Mouse (Mus musculus): ENCODE measurements around the gene BC080695. TPM values are rescaled to one million over a fixed set of nuclear protein-coding genes. Genes with fewer than 3 reads are reported as not detected.
"Not testable (repeated sequence)": the region's sequence is repeated elsewhere in the genome, so short reads cannot be mapped to it uniquely, and the experiment has no call there.

BC080695 gene
- polyA plus RNA-seq (2015; fragmentation: Nextera tagmentation; extraction: Ambion mirVana): not detected in 2 replicates

- not testable (repeated sequence) for H3K4me2 ChIP-seq (ENCODE audit: low read depth, low read length); H3K4me3 ChIP-seq (replicated peaks; ENCODE audit: low read length); H3K27ac ChIP-seq (ENCODE audit: low read length); H3K4me1 ChIP-seq (ENCODE audit: control insufficient read depth, insufficient read depth, low read length); ATAC-seq (ENCODE audit: insufficient read depth, low FRiP score); H3K9me3 ChIP-seq (replicated peaks; ENCODE audit: control insufficient read depth, low read length); H3K9ac ChIP-seq (ENCODE audit: low read length); H3K36me3 ChIP-seq (ENCODE audit: control insufficient read depth, insufficient read depth, low read length); H3K27me3 ChIP-seq (ENCODE audit: control insufficient read depth, insufficient read depth, low read length)
- no CpG with 5 or more reads among the region's 3 CpGs for WGBS
These were observed at the start of gene BC080695, which contains the start of gene Gm13057 for GRCm38 (mm10) chr4:143551400-143551799. TSS of gene BC080695 (plus strand) at chr4:143551700. TSS of gene Gm13057 (plus strand) at chr4:143551709.

- 83% methylated on average over 3 of the region's 3 CpGs for WGBS
- no peak within 1 kb of the TSS for H3K9ac ChIP-seq (ENCODE audit: low read length)
- no peak for ATAC-seq (ENCODE audit: insufficient read depth, low FRiP score)
These were observed 40.5 kb upstream of the BC080695 start, which contains the start of gene Gm13043 for GRCm38 (mm10) chr4:143511043-143511442. TSS of gene Gm13043 (plus strand) at chr4:143511343.

GRCm38 (mm10) chr4:143535654-143536053, 15.8 kb upstream of the BC080695 start, which contains the start of gene Gm13040:
TSS of gene Gm13040 (plus strand) at chr4:143535954.
- not testable (repeated sequence) for H3K4me1 ChIP-seq (ENCODE audit: control insufficient read depth, insufficient read depth, low read length); H3K4me2 ChIP-seq (ENCODE audit: low read depth, low read length); H3K27ac ChIP-seq (ENCODE audit: low read length); H3K27me3 ChIP-seq (ENCODE audit: control insufficient read depth, insufficient read depth, low read length); H3K9me3 ChIP-seq (replicated peaks; ENCODE audit: control insufficient read depth, low read length); ATAC-seq (ENCODE audit: insufficient read depth, low FRiP score); H3K9ac ChIP-seq (ENCODE audit: low read length); H3K4me3 ChIP-seq (replicated peaks; ENCODE audit: low read length); H3K36me3 ChIP-seq (ENCODE audit: control insufficient read depth, insufficient read depth, low read length)
- no CpG with 5 or more reads among the region's 3 CpGs for WGBS

More at GRCm38 (mm10) chr4:143511043-143511442, 40.5 kb upstream of the BC080695 start, which contains the start of gene Gm13043:
- H3K27ac ChIP-seq (ENCODE audit: low read length): no peak within 1 kb of the TSS
- no peaks in the 10 kb centered on the region for H3K27me3 ChIP-seq (ENCODE audit: control insufficient read depth, insufficient read depth, low read length)
- no peaks in the 10 kb centered on the region for H3K9me3 ChIP-seq (replicated peaks; ENCODE audit: control insufficient read depth, low read length)
- H3K4me1 ChIP-seq (ENCODE audit: control insufficient read depth, insufficient read depth, low read length): no peaks in the 10 kb centered on the region
- no peak within 1 kb of the TSS for H3K4me3 ChIP-seq (replicated peaks; ENCODE audit: low read length)
- H3K4me2 ChIP-seq (ENCODE audit: low read depth, low read length): no peak within 1 kb of the TSS
- no peaks in the 10 kb centered on the region for H3K36me3 ChIP-seq (ENCODE audit: control insufficient read depth, insufficient read depth, low read length)

- ATAC-seq (ENCODE audit: insufficient read depth, low FRiP score); H3K9ac ChIP-seq (ENCODE audit: low read length); H3K4me1 ChIP-seq (ENCODE audit: control insufficient read depth, insufficient read depth, low read length); H3K4me3 ChIP-seq (replicated peaks; ENCODE audit: low read length); H3K9me3 ChIP-seq (replicated peaks; ENCODE audit: control insufficient read depth, low read length); H3K4me2 ChIP-seq (ENCODE audit: low read depth, low read length); H3K27me3 ChIP-seq (ENCODE audit: control insufficient read depth, insufficient read depth, low read length); H3K27ac ChIP-seq (ENCODE audit: low read length); H3K36me3 ChIP-seq (ENCODE audit: control insufficient read depth, insufficient read depth, low read length): not testable (repeated sequence)
- WGBS: 87% methylated on average over 9 of the region's 9 CpGs
These were observed 60.4 kb downstream of the BC080695 start for GRCm38 (mm10) chr4:143611927-143612326.

- not testable (repeated sequence) for H3K36me3 ChIP-seq (ENCODE audit: control insufficient read depth, insufficient read depth, low read length); ATAC-seq (ENCODE audit: insufficient read depth, low FRiP score); H3K9me3 ChIP-seq (replicated peaks; ENCODE audit: control insufficient read depth, low read length); H3K4me1 ChIP-seq (ENCODE audit: control insufficient read depth, insufficient read depth, low read length); H3K4me2 ChIP-seq (ENCODE audit: low read depth, low read length); H3K4me3 ChIP-seq (replicated peaks; ENCODE audit: low read length); H3K27ac ChIP-seq (ENCODE audit: low read length); H3K9ac ChIP-seq (ENCODE audit: low read length); H3K27me3 ChIP-seq (ENCODE audit: control insufficient read depth, insufficient read depth, low read length)
These were observed 63.2 kb downstream of the BC080695 start, which contains the start of gene Gm13083 for GRCm38 (mm10) chr4:143614703-143615102. TSS of gene Gm13083 (plus strand) at chr4:143615003.

- H3K9me3 ChIP-seq (replicated peaks; ENCODE audit: control insufficient read depth, low read length); H3K4me2 ChIP-seq (ENCODE audit: low read depth, low read length); H3K9ac ChIP-seq (ENCODE audit: low read length); H3K4me1 ChIP-seq (ENCODE audit: control insufficient read depth, insufficient read depth, low read length); H3K36me3 ChIP-seq (ENCODE audit: control insufficient read depth, insufficient read depth, low read length); H3K27me3 ChIP-seq (ENCODE audit: control insufficient read depth, insufficient read depth, low read length); ATAC-seq (ENCODE audit: insufficient read depth, low FRiP score); H3K27ac ChIP-seq (ENCODE audit: low read length); H3K4me3 ChIP-seq (replicated peaks; ENCODE audit: low read length): not testable (repeated sequence)
- whole genome bisulfite sequencing: 81% methylated on average over 4 of the region's 4 CpGs
These were observed 66.6 kb downstream of the BC080695 start for GRCm38 (mm10) chr4:143618101-143618500.

Other genes with a start within 250 kb of the BC080695 start
- 0.23 TPM in 1 of 2 replicates, not detected in the other for gene Lrrc38, start 201.9 kb upstream of the BC080695 start, polyA plus RNA-seq (2015; fragmentation: Nextera tagmentation; extraction: Ambion mirVana)
- gene Pramel1, start 157.3 kb upstream of the BC080695 start, polyA plus RNA-seq (2015; fragmentation: Nextera tagmentation; extraction: Ambion mirVana): not detected in 2 replicates
- gene Pramef8, start 139.3 kb upstream of the BC080695 start, polyA plus RNA-seq (2015; fragmentation: Nextera tagmentation; extraction: Ambion mirVana): 15.1 and 15.2 TPM in 2 replicates
- not detected in 2 replicates for gene Oog4, start 101.4 kb upstream of the BC080695 start, polyA plus RNA-seq (2015; fragmentation: Nextera tagmentation; extraction: Ambion mirVana)
- not detected in 2 replicates for gene Gm13043, start 40.4 kb upstream of the BC080695 start, polyA plus RNA-seq (2015; fragmentation: Nextera tagmentation; extraction: Ambion mirVana)
- gene Gm13040, start 15.7 kb upstream of the BC080695 start, polyA plus RNA-seq (2015; fragmentation: Nextera tagmentation; extraction: Ambion mirVana): not detected in 2 replicates
- gene Gm13057, start within 50 bp of the BC080695 start, polyA plus RNA-seq (2015; fragmentation: Nextera tagmentation; extraction: Ambion mirVana): not detected in 2 replicates
- not detected in 2 replicates for gene Gm13083, start 63.3 kb downstream of the BC080695 start, polyA plus RNA-seq (2015; fragmentation: Nextera tagmentation; extraction: Ambion mirVana)
- gene Gm13088, start 105.5 kb downstream of the BC080695 start, polyA plus RNA-seq (2015; fragmentation: Nextera tagmentation; extraction: Ambion mirVana): not detected in 2 replicates
- gene Gm13089, start 151.0 kb downstream of the BC080695 start, polyA plus RNA-seq (2015; fragmentation: Nextera tagmentation; extraction: Ambion mirVana): not detected in 2 replicates
- not detected in 2 replicates for gene Gm13078, start 167.8 kb downstream of the BC080695 start, polyA plus RNA-seq (2015; fragmentation: Nextera tagmentation; extraction: Ambion mirVana)
- not detected in 2 replicates for gene Gm13023, start 237.7 kb downstream of the BC080695 start, polyA plus RNA-seq (2015; fragmentation: Nextera tagmentation; extraction: Ambion mirVana)

Data from stomach, embryonic 16.5 days (tissue).